Mouse (Mus musculus) neural tube, embryonic 10.5 days (tissue): ENCODE measurements at regions not wholly inside any gene's neighbourhood (a gene's known extent, or its start where the extent isn't known, plus 50 kb on each side); places are given as distances from the start of the nearest gene placed in this dataset.

Experiments used
- DNase-seq: peaks from one replicate; pipeline ENCODE4 v3.0.0-alpha.2; 2017; ENCODE audit warnings: low spot score; ENCODE audit errors: extremely low spot score

- DNase-seq = no peak
Measured at GRCm38 (mm10) chr12:93549900-93550299, 1700.9 kb upstream of the Sel1l start.

GRCm38 (mm10) chr12:93523465-93523864, 1674.5 kb upstream of the Sel1l start:
- DNase-seq = no peak

DNA sequence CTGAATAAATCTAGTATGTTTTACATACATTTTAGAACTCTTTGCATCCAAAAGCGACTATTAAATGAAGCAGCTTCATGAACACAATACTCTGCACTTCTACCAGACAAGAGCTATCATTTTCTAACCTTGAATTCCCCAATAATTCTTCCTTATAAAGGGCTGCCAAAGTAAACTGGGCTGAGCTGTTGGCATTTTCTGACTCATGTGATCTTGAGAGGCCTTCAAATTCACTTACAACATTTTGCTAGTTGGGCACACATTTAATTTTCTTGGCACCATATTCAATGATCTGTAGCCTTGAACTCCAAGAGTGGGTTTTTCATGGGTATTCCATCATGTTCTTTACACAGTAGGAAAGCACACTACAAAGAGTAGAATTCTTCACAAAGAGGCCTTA, 1637.4 kb upstream of the Sel1l start:
- DNase-seq = no peak

GRCm38 (mm10) chr12:93462106-93462505, 1613.1 kb upstream of the Sel1l start:
- no peak for DNase-seq

- DNase-seq = no peak
Measured at GRCm38 (mm10) chr12:93449436-93449835, 1600.5 kb upstream of the Sel1l start.

DNA sequence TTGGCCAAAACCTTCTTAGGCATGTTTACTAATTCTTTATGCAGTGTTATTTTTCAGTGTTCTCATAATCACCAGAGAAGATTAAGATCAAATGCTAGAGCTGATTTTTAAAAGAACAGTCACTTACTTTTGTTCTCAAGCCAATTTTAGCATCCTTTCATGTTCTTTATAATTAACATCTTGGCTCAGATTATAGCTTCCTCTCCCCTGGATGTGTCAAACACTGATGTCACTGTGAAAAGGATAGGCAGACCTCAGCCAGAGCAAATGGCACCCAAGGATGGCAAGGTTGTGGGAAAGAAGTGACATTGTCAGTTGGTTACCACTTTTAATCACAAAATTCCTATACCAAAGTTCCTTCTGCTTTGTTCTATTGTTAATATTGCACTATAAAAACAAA, 1580.3 kb upstream of the Sel1l start:
- DNase-seq = no peak

DNA sequence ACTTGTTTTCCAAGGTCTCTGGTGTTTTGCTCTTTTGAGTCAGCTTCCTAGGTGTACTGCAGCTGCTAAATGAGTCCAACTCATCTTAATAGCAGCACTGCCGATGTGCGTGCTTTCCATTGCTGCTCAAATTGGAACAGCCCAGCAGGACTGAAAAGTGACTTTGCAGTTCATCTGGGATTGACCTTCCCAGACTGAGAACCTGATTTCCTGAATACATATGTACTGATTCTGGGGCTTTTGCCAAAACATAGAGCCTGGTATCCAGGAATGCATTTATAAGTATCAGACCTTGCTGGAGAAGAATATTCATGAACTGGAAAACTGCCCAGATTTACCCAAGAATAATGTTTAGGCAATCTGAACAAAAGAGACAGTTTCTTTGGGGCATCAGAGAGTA, 1579.0 kb upstream of the Sel1l start:
- DNase-seq = no peak

DNA sequence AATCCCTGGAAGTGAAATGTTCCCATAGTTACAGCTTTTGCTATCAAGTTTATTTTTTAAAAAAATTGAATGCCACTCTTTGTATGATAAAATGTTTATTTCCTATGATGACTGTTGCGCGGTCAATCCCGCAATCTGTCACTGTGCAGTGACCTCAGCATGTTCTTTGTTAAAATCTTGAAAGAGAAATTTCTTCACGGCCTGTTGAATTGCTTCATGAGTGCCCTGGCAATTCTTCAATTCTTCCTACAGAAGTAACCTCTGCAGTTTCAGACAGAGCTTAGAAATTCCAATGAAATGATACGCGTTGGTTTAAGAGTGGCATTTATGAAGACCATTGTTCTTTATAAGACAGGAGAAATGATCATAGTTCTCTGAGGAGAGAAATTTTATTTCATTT, 1567.4 kb upstream of the Sel1l start:
- DNase-seq = no peak

DNA sequence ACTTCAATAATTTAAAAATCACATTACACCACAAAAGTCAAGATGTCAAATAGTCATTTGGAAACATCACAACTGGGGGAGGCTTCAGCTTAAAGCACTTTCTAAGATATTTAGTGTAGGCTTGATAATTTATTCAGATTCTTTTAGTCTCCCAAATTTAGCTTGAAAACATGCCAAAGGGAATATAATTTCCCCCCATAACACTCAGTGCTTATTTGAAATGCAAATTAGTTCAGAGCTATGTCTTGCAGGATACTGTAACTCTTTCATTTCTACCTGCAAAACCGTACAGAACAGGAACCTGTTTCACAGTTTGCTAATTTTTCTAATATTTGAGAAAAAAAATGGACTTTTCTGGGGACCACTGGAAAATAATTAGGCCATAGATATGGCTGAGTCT, 1566.8 kb upstream of the Sel1l start:
- no peak for DNase-seq

- DNase-seq = no peak
Measured at GRCm38 (mm10) chr12:93385578-93385977, 1536.6 kb upstream of the Sel1l start.

DNA sequence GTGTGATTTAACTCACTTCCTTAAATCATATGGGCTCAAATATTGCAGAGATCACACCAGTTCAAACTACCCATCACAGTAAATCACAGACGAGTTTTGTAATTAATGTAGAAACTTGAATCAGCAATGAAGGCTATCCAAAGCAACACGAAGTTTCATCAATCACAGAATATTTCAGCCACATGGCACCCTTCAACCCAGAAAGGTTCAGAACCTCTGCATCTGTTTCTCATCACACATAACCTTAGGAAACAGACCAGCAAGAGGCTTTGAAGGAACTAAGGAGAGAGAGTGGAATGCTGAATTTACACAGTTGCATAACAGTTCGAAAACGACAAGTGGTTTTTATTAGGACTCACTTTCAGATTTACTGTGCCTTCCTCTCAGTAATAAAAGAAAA, 1494.0 kb upstream of the Sel1l start:
- DNase-seq = no peak

DNA sequence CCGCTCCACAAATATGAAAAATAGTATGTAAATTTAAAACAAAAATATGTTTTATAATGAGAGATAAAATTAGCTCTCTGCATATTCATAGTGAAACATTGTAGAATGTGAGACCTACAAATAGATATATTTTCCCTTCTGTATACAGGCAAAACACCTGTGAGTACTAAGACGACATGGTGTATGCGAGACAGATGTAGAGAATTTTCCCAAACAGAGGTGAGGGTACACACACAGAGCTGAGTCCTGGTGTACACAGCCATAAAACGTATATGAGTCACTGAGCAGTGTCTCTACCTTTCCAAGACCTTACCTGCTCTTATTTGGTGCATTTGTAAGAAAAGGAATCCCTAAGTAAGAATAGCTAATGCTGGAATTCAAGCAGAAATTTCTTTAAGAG, 1493.6 kb upstream of the Sel1l start:
- no peak for DNase-seq

DNA sequence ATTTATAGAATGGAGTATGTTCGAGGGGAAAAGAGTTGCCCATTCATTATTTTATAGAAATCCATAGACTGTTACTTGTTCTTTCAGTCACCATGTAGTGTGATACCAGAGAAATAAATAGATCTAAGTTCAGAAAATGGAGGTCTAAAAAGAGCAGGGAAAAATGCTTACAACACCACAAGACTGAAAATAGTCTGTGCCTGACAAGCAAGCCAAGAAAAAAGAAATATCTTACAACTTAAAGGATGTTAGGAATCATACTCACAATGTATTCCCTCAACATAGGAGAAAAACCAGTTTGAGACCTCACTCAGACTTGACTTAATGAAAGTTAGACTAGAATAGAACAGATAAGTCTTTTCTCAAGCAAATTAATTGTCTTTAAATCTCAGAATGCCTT, 1486.6 kb upstream of the Sel1l start:
- DNase-seq = no peak

DNA sequence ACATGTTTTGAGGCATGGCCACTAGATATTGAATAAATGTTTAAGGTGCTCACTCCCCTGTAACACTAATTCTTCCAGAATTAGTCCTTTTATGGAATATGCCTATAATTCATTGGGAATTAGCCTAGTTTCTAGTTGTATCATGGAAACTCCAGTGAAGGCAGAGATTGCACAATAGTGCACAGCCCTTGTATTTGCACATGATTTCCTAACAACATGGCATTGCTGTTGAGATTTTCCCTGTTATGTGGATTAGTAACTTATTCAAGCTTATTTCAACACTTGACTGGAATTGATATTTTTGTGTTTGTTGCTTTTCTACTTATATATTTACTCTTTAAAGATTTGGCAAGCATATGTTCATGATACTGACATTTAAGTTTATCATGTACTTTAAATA, 1463.3 kb upstream of the Sel1l start:
- DNase-seq = no peak

DNA sequence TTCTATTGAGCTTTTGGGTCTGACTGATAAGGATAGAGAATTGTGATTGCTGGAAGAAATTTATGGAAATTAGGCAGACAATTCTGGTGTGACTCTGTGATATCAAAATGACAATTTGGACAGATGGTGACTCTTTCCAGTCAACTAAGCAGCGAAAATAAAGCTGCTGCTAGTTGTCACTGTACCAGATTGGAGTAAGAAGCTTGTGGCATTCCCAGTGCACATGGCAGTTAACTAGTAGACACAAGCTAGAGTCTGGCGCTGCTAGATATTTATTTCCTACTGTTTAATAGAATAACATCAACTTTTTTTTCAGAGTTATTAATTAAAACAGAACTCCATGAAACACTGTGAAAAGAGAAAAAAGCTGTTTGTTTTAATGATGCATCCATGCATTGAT, 1432.9 kb upstream of the Sel1l start:
- no peak for DNase-seq

DNA sequence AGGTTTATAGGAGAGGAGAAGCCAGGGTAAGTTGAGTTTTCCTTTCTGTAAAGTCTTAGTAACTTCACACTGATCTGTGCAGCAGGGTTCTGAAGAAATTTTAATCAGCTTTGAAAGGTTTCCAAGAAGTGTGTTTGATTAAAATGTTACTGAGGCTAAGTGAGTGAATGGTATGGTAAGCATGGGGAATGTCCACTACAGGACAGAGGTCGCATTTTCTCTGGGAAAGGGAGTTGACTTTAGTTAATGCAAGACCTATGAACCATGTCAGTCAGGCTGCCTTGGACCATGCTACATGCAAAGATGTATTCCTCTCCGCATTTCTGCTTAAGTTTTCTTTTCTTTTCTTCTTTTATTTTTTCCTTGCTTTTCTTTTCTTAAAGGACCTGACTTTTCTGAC, 1424.7 kb upstream of the Sel1l start:
- no peak for DNase-seq

GRCm38 (mm10) chr12:93230237-93230636, 1381.3 kb upstream of the Sel1l start:
- DNase-seq = no peak

- no peak for DNase-seq
Measured at GRCm38 (mm10) chr12:93226826-93227225, 1377.9 kb upstream of the Sel1l start.

GRCm38 (mm10) chr12:93221179-93221922, 1372.4 kb upstream of the Sel1l start:
- no peak for DNase-seq

- no peak for DNase-seq
Measured at GRCm38 (mm10) chr12:93207596-93207995, 1358.6 kb upstream of the Sel1l start.

DNA sequence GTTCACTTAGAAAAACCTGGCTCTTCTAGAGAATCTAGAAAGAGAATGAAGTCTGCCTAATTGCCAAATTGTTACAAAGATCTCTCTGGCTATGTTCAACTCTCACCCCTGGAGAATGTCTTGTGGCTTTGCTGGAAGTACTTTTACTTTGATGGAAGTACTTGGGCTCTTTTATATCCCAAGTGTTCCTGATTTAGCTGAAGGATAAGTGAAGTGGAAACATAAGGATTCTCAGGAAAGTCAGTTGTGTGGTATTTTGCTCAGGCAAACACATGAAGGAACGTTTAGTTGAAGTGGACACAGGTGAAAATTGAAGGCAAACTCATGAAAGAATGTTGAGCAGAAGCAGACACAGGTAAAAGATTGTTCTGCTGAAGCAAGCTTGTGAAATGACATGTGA, 1340.0 kb upstream of the Sel1l start:
- DNase-seq = no peak

DNA sequence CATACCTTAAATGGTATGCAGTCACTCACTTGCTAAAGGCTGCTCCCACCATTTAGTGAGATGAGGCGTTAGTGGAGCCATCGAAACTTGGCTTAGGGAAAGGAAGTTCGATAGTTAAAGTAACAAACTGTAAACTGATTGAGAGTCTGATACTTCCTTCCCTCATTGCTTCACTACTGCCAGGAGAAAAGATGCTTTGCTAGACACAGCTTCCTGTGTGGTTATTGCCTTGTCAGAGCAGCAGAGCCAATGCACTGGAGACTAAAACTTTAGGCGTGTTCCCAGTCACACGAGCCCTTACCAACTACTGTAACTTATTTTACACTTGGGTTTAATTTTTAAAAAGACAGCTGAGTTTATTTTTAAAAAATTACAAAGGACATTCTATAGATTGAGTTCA, 1324.8 kb upstream of the Sel1l start:
- DNase-seq = no peak

- DNase-seq = no peak
Measured at GRCm38 (mm10) chr12:93160252-93160651, 1311.3 kb upstream of the Sel1l start.
